Mouse (Mus musculus) G1E (cell line): ENCODE data around the gene Ifitm6.

ENCODE experiments used
- CTCF ChIP-seq: IDR thresholded peaks from 2 replicates; pipeline ENCODE4 v1.5.1; 2012; ENCODE audit warnings: low read depth, low read length, inconsistent platforms, mixed read lengths
- GATA1 ChIP-seq: IDR thresholded peaks from 2 replicates; pipeline ENCODE4 v1.6.1; 2012; ENCODE audit warnings: borderline replicate concordance, low read length, inconsistent platforms, mixed read lengths
- POLR2AphosphoS5 ChIP-seq: IDR thresholded peaks from 2 replicates; pipeline ENCODE4 v1.6.1; 2012; ENCODE audit warnings: low read depth, low read length, inconsistent platforms; ENCODE audit not compliant: insufficient replicate concordance

DNA sequence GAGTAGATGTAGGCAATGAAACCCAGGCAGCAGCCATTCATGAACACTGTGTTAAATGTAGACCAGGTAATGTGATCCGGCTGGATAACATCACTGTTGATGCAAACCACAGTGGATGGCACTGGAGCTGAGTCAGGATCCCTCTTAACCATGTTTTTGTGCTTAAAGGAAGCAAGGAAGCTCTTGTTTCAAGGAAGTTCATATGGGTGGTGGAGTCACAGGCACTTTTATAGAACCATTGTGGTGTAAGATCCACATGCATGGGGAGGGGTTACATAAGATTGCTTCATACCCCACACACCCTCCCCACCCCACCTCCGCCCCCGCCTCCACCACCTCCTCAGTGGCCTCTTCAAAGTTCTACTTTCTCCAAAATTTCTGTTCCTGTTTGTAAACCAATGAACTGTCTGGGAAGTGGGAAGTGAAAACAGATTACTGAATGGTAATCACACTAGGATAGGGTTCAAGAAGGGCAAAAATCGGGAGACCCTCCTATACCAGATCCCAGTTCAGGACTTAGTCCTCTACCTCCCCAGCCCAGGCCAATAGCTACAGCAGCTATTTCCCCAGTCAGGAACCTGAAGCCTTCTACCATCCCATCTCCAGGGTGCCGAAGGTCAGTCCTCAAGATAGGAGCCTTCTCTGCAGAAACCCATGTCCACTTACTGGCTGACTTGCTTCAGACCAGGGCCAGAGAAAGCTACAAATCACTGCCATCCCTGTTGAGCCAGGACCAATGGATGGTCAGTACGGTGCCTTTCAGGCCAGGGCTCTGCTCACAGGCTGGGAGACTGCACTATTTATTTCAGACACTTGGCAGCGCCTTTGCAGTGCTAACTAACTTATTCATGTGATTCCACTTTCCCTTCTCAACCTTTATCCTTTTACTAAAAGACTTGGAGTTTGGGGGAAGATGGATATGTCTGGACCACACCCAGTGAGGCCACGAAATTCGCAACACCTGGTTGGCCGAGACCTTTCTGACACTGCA is 722 bp downstream of the Ifitm6 start:
- no peak for TF ChIP-seq GATA1
- no peak for TF ChIP-seq CTCF
- TF ChIP-seq POLR2AphosphoS5 = no peak
